Mouse (Mus musculus): ENCODE measurements around the gene Dst.
A peak's percentile ranks its signal among the peaks of the same experiment; 100 is the strongest.

The Dst gene

DNA sequence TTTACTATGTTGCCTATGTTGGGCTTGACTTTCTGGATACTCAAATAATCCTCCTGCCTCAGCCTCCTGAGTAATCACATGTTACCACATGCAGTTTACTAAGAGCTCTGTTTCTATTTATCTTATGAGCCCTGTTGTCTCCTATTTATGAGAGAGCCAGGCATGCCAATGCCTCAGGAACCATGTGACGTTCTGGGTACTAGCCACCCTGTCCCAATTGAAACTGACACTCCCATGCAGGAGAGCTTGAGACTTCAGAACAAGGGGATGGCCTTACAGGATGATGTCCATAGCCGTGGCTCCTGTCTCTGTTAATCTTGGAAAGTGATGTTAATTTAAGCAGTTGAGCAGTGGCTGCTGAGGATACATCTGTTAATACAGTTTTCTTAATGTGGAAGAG is 220.8 kb downstream of the Dst start:
- DNase-seq (ENCODE audit: low read depth, low spot score), result no peak

DNA sequence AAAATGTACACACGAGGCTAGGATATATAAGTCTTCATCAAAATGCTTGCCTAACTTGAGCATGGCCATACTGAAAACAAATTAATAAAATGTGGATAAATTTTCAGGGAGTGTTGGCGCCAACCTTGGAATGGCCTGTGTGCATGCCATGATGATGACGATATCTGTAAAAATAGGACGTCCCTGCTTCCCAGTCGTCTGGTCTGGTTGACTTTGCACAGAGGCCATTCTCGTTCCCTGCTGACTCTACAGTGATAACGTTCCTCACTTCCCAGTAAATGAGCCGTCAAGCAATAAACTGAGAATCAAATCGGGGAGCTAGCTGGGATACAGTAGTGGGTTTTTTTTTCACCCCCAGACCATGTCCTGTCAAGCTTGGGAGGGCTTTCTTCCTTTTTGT is 221.7 kb downstream of the Dst start:
- DNase-seq (ENCODE audit: low read depth, low spot score), result no peak

DNA sequence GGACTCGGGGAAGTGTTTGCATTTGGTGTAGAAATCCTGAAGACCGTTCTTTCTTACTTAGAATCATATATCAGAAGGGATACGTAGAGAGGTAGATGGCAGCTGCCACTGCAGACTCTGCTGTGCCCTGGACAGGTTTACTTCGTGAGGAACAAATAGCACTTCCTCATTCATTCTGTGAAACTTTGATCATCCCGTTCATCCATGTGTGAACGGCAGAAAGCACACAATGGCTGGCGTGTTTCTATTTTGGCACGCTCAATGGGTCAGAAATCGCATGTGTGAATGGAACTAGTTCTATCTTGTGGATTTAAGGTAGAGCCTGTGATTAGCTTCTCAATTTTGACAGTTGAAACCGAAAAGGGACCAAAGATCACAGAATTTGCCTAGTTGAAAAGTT is 222.8 kb downstream of the Dst start:
- no peak for DNase-seq (ENCODE audit: low read depth, low spot score)

DNA sequence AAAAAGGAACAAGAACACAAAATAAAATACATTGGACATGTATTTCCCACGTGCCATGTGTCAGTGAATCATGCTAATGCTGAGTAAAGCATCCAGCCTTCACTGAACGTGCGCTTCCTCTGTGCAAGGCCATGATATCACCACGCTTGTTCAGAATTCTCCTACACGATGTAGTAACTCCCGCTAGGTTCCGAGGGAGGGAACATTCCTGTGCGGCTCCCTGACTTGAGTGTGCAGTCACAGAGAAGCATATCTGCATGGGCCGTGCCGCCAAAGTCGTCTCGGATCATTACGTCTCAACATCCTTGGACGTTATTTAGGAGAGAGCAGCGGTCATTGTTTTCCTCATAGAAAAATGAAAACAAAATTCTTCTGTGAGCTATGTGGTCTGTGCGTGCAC is 224.8 kb downstream of the Dst start:
- DNase-seq (ENCODE audit: low read depth, low spot score), result no peak

DNA sequence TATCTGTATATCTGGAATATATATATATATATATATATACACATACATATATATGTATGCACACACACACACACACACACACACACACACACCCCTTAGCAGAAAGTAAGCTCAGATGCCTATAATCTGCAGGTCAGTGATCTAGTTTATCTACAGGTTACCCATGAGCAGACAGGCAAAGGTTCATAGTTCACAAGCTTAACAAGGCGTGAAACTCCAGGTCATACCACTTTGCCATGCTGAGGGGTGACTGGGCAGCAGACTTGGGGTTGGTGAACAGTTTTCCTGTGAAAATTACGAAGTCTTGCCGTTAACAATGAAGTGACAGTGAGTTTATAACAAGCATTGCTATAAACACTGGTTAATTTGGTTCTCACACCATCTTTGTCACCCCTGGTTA is 227.5 kb downstream of the Dst start:
- DNase-seq (ENCODE audit: low read depth, low spot score), result no peak

DNA sequence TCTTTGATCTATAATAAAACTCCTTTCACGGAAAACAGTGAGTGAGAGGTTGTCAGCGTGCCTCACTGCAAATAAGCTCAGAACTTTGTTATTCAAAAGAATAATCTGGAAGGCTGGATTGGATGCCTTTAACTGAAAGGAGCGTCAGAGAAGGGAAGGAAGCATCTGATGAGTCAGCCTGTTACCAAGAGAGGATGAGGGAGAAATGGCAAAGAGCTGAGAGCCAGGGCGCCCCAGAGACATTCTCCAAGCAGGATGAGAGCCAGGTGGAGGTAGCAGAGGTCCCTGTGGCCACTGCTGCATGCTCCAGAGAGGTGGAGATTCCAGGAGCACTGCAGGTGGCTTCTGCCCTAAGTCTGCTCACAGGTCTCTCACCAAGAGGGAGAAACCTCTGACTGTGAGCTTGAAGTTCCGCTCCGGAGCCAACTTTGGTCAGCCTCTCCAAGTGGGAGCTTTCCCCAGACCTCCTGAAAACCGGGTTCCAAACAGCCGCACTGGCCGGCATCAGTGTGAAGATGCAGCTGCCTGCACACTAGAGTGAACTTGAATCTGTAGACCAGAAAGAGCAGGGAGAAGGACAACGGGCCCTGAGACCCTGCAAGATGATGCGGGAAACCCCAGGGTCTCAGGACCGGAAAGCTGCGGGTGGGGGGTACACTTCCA is 231.3 kb downstream of the Dst start:
- DNase-seq (ENCODE audit: low read depth, low spot score), result no peak

DNA sequence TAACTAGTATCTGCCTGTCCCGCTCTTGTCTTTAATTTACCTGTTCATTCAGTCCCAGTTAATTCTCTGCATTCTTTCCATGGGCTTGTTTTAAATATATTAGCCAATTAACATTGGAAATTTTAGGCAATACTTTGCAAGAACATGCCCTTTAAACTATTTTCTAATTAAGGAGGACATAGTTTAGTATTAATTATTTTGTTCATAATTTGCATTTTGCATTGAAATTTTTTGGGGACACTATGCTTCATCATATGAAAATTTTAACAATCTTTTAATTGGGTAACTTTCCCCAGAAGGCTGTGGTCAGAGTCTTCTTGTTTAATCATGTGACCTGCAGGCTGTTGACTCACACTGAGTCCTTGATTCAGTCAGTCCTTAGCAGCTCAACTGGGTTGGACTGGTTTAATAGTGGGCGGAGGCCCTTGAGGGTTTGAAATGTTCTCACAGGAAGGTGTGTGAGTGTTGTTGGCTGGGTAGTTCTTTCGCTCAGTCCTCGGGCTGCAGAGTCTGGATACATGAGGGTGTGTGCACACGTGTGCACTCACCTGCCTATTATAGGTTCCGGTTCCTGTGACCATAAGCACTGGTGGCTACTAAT is 231.9 kb downstream of the Dst start:
- DNase-seq (ENCODE audit: low read depth, low spot score), result no peak

DNA sequence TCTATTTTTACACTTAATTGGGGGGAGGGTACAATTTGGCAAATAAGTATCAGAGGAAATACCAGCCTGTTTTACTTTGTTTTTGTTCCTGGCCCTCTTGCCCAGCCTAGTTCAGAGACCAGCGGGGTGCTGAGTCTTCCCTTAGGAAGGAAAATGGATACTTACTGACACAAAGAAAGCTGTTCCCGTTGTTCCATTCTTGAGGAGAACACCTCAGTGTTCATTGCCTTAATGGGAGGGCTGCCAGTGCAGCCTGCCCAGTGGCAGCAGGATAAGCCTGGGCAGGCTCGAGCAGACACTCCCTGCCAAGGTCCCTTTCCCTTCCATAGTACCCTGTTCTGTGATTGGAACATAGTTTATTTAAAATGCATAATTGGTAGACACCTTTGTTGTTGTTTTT is 232.7 kb downstream of the Dst start:
- DNase-seq (ENCODE audit: low read depth, low spot score), result no peak

DNA sequence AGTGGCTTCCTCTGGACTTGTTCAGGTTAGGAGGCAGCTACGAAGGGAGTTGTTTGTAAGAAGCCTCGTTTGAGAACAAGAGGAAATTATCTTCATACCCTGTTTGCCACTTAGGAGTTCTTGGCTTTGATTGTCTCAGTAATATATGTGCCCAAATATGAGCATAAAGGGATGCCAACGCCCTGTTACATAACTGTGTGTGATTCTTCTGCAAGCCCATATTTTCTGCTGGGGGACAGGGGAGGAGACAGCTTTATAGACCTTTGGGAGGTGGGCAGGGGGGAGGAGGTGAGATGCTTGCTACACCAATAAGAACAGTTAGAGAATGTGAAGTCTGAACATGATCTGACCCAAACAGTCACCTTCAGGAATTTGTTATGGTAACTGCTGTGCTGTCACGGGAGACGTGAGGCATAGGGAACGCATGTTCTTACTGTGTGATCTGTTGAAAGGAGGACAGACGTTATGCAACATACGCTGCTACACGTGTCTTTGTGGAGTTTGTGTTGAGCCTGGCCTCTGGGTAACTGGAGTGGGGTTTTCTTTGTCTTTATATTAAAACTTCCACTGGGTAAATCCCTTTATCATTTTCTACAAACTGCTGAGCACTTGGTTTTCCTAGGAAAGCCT is 235.0 kb downstream of the Dst start:
- no peak for DNase-seq (ENCODE audit: low read depth, low spot score)

DNA sequence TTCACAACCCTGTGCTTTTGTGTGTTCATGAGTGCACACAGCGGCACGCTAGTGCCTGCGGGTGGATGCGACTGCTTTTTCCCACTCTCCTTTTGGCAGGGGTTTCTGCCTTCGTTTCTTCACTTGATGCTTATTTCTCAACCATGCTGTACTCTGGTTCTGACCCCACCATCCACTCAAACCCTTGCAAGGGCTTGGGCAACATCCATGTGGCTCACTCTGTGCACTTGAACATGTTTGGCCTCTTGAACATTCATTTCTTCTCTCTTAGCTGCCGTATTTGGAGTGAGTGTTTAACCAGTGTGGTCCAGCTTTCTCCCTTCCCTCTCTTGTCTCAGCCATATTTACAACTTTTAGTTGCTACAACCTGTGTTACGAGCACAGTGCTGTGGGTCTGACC is 236.8 kb downstream of the Dst start:
- DNase-seq (ENCODE audit: low read depth, low spot score), result no peak

DNA sequence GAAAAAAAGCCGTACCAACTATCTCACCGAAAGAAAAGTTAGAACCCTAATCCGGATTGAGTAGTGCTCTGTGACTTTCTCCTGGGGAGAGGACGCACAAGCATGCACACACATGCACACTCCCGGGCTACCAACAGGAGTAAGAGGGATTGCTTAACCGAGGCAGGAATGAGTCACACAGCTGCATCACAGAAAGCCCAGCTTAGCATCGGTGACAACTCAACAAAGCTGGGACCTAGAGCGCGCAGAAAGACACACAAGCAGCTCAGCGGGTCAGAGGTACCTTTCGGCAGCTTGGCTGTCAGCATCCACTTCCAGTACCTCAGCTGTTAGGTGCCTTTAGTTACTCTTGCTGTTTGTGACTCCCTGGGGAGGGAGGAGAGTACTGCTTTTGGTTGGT is 240.0 kb downstream of the Dst start:
- no peak for DNase-seq (ENCODE audit: low read depth, low spot score)

DNA sequence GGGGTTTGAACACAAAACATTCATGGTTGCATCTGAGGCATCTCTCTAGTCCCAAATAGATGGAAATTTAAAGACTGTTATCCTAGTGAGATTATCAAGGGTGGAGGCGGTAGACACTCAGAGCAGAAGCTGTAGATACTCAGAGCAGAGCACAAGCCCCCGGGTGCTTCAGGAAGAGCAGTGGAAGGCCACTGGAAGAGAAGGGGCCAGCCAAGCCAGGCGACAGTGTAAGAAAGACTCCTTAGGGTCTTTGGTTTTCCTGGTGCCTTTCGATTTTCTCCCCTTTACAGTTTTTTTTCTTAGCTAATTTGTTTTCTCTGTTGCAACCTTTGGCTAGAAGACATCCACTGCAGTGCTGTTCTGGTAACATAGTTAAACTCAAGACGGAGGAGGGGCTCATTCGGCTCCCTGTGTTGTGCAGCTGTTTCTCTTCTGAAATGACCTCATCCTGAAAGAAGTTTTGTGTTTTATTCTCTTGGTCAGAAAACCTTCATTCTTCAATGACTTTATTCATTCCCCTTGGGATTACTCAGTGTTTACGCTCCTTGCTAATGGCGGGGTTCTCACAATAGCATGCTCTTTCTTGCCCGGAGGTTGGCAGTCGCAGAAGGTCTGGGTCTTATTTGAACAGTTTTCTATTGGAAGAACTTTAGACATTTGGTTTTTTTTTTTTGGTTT is 242.5 kb downstream of the Dst start:
- no peak for DNase-seq (ENCODE audit: low read depth, low spot score)

DNA sequence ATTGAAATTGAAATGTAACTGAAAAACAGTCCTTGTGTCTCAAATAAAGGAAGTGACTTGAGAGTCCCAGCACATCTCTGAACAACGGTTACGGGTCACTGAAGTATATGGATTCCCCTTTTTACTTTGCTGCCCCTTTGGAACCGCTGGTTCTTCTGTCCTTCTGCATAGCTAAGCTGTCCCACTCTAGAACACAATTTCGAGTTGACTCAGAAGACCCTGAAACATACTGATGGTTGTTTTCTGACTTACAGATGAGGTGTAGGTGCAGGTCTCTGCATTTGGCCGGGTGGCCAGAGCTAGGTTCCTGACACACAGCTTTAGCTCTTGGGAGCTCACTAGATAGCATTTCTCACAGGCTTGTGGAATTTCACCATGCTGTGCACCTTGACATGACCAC is 244.7 kb downstream of the Dst start:
- no peak for DNase-seq (ENCODE audit: low read depth, low spot score)

DNA sequence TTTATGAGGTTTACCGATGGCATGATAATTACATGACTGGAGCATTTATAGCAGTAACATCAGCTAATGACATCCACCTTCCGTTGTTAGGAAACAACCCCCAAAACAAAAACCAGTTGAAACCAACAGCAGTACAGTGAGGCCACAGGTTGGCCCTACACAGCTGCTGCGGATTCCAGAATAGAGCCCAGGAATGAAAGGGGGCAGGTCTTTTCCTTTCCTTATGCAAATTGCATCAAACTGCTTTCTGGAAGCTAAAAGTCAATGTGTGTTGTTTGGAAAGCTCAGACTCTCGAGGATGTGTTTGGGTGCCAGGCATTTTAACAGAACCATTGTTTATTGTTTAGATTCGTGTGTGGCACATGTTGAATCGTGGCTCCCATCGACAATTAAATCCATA is 248.0 kb downstream of the Dst start:
- no peak for DNase-seq (ENCODE audit: low read depth, low spot score)

DNA sequence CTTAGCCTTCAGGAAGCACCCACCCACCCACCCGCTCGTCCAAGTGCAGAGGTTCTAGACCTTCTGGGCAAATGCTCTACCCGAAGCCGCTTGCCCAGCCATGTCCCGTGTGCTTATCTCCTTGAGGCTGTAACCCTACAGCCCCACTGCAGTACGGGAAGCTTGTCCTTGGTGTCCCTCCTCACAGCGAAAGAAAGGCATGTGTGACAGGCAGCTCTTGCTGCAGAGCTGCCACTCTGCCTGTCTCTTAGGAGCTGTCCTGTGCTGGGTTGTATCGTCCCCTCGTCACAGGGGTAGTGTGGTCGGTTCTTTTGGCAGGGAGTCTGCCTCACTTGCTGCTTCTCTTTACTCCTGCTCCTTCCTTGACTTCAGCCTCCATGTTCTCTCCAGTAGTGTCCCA is 249.7 kb downstream of the Dst start:
- no peak for DNase-seq (ENCODE audit: low read depth, low spot score)

DNA sequence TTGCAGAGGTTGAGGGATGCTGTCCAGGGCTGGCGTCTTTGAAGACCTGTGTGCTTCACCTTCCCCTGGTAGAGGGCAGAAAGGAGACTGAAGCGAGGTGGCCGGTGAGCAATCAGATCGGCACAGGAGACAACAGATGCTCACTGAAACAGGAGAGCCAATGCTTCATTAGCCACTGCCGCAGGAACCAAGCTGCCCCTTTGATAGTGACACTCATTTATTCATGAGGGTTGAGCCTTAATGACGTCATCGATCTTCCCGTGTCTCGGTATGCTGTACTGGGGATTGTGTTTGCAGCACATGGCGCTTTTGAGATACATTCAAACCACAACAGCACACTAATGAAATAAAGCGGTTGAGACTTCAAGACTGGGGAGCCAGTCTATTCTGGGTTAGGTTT is 250.8 kb downstream of the Dst start:
- no peak for DNase-seq (ENCODE audit: low read depth, low spot score)

DNA sequence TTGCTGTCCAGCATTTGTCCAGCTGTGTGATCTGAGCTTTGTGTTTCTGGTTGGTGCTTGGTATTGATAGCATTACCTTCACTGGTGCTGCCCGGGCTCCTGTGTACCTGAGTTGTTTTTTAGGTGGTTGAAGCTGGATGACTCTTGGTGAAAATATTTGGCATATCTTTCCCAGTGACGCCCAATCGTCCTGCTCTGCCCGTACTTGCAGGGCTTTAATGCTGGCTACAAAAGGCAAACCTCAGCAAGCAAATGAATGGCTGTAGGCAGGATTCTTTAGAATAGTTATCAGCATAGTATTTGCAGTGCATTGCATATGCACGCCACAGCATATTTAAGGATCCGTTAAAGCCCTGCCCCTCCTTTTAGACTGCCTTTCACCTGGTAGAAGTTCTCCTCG is 251.9 kb downstream of the Dst start:
- DNase-seq (ENCODE audit: low read depth, low spot score), result no peak

DNA sequence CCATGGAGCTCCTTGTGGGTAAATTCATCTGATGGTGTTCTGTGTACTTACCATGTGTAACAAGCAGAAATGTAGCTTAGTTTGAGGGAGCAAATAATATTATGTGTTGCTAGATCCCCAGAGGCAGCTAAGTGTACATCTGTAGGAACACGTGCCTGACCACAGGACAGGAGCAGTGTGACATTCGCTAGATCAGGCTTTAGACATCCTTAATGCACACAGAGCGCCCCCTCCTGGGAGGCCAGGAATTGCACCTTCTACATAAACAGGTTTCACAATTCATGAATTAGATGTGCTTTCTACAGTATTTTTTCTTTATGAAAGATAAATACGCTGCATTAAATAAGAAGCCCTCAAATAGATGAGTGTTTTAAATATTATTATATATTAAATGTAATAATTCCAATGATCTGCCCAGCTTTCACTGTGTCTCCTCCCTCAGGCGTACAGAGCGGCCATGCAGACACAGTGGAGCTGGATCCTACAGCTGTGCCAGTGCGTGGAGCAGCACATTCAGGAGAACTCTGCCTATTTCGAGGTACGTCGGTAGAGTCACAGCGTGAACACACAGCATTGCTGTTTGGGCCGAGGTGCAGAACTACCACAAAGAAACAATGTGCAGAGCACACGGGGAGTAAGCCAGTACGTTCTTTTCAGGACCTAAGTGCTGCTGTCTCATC is 256.7 kb downstream of the Dst start:
- DNase-seq (ENCODE audit: low read depth, low spot score), result peak; percentile 42

DNA sequence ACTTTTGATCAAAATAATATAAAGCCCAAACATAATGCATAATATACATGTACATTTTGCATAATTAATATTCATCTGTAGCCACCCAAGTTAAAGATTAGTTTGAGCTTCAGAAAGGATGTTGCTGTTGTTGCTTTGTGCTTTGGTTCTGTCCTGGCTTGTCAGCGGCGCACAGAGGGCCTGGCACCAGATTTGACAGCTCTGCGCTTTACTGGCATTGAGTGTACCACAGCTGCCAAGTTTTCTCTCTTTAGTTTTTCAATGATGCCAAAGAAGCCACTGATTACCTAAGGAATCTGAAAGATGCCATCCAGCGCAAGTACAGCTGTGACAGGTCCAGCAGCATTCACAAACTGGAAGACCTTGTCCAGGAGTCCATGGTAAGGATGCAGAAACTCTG is 257.9 kb downstream of the Dst start:
- no peak for DNase-seq (ENCODE audit: low read depth, low spot score)

DNA sequence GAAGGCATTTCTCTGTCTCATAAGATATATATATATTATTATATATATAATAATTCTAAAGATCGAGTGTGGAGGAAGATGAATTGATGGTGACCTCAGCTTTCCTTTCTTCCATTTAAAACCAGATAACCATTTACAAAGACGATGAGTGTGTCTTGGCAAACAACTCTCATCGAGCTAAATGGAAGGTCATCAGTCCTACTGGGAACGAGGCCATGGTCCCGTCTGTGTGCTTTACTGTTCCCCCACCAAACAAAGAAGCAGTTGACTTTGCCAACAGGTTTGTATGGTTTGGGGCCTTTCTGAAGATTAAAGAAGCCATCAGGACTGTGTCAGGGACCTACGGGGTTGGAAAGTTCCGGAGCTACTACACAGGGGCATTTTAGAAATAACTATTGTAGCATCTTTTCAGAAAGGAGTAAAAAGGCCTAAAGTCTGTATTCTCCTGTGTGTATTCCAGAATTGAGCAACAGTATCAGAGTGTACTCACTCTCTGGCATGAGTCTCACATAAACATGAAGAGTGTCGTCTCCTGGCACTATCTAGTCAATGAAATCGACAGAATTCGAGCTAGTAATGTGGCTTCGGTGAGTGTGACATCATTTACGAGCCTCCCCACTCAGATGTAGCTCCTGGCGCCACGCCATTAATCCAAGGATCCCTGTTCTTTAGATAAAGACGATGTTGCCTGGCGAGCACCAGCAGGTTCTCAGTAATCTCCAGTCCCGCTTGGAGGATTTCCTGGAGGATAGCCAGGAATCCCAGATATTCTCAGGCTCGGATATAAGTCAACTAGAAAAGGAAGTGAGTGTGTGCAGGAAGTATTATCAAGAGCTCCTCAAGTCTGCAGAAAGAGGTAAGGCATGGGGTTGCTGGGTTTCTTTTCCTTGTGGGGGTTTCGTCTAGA is 259.4 kb downstream of the Dst start:
- no peak for DNase-seq (ENCODE audit: low read depth, low spot score)

DNA sequence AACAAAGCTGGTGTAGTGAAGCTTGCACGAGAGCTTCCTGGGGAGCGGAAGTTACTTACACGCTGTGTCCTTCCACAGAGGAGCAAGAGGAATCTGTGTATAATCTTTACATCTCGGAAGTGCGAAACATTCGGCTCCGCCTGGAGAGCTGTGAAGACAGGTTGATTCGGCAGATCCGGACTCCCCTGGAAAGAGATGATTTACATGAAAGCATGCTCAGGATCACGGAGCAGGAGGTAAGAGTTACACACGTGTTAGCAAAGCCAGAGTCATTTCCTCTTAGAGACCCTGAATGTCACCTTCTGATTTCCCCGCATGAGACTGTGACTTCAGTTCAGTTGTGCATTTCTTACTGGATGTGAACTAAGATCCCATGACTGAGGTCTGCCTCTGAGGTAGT is 261.1 kb downstream of the Dst start:
- DNase-seq (ENCODE audit: low read depth, low spot score), result no peak
